Mouse (Mus musculus): ENCODE data around the gene Glmn. TPM values are rescaled to one million over a fixed set of nuclear protein-coding genes. Genes with fewer than 3 reads are reported as not detected.
A peak's percentile ranks its signal among the peaks of the same experiment; 100 is the strongest.

Gene Glmn
- polyA plus RNA-seq (2014; fragmentation: Nextera tagmentation; extraction: Ambion mirVana): 36.5 and 37.9 TPM in 2 replicates

DNA sequence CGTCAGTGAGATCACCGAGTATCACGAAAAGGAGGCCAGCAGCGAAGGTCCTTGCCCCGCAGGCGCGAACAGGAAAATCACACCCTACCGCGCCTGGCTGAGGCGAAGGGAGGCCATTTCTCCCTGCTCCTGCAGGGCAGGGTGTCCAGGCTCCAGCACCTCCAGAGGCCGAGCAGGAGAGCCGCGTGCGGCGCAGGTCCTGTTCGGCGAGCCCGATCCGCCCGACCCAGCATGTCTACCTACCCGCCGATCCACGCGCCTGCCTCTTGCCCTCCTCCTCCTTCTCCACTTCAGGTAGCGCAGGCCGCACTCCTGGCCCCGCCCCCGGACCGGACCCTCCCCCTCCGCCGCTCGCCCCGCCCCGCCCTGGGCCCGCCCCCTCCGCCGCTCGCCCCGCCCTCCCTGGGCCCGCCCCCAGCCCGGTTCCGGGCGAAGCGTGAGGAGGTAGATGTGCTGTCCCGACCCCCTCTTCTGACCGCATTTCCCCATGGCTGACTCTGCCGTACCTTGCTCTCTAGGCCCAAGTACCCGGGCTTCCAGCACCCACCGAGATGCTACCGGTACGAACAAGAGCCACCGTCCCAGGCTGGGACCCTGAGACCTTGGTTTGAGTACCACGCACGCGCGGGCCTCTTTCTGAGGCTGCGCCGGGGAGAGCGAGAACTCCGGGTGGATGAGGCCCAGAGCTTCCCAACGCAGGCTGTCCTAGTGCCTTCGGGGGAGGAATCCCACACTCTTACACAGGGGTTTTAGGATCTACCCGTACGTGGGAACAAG is at the start of gene Glmn, which contains the start of gene Rpap2:
TSS of gene Glmn (minus strand) at position 588 of the 777 bp plus-strand sequence.
TSS of gene Rpap2 (plus strand) at position 73 of the 777 bp plus-strand sequence.
- Histone ChIP-seq H3K27ac (ENCODE audit: low read length) (peak within 1 kb of the TSS; percentile 79), H3K27me3 (ENCODE audit: control insufficient read depth, insufficient read depth, low read length) (no peaks in the 10 kb centered on the region), H3K9me3 (ENCODE audit: control insufficient read depth, low read depth, low read length) (no peaks in the 10 kb centered on the region), H3K4me1 (ENCODE audit: control insufficient read depth, insufficient read depth, low read length) (peaks cover 9% of the 10 kb centered on the region; the same call in 1 of the 2 replicates), H3K4me3 (ENCODE audit: low read depth, low read length) (peak within 1 kb of the TSS; percentile 73), H3K9ac (replicated peaks; ENCODE audit: low read depth, low read length) (peak within 1 kb of the TSS; percentile 68), H3K36me3 (ENCODE audit: control insufficient read depth, insufficient read depth, low read length) (peaks cover 11% of the 10 kb centered on the region), H3K4me2 (replicated peaks; ENCODE audit: low read depth, low read length) (peak within 1 kb of the TSS; percentile 61)
- ATAC-seq (ENCODE audit: insufficient number of reproducible peaks, insufficient read depth, low FRiP score, low read depth): peak; percentile 95
- WGBS: under 1% methylated on average over 61 of the region's 64 CpGs

GRCm38 (mm10) chr5:107645935-107646334 is 48.2 kb upstream of the Glmn start:
- H3K4me3 ChIP-seq (ENCODE audit: low read depth, low read length): no peak overlapping the region
- no peaks in the 10 kb centered on the region for H3K9me3 ChIP-seq (ENCODE audit: control insufficient read depth, low read depth, low read length)
- 93% methylated on average over 2 of the region's 2 CpGs for WGBS
- H3K36me3 ChIP-seq (ENCODE audit: control insufficient read depth, insufficient read depth, low read length): no peaks in the 10 kb centered on the region
- H3K4me1 ChIP-seq (ENCODE audit: control insufficient read depth, insufficient read depth, low read length): no peaks in the 10 kb centered on the region
- no peak overlapping the region for H3K27ac ChIP-seq (ENCODE audit: low read length)
- H3K4me2 ChIP-seq (replicated peaks; ENCODE audit: low read depth, low read length): no peak overlapping the region
- H3K9ac ChIP-seq (replicated peaks; ENCODE audit: low read depth, low read length): no peak overlapping the region
- no peaks in the 10 kb centered on the region for H3K27me3 ChIP-seq (ENCODE audit: control insufficient read depth, insufficient read depth, low read length)
- ATAC-seq (ENCODE audit: insufficient number of reproducible peaks, insufficient read depth, low FRiP score, low read depth): no peak

- Histone ChIP-seq H3K27me3 (ENCODE audit: control insufficient read depth, insufficient read depth, low read length) (no peaks in the 10 kb centered on the region), H3K4me1 (ENCODE audit: control insufficient read depth, insufficient read depth, low read length) (no peaks in the 10 kb centered on the region), H3K4me3 (ENCODE audit: low read depth, low read length) (no peak overlapping the region), H3K9me3 (ENCODE audit: control insufficient read depth, low read depth, low read length) (no peaks in the 10 kb centered on the region), H3K27ac (ENCODE audit: low read length) (no peak overlapping the region), H3K4me2 (replicated peaks; ENCODE audit: low read depth, low read length) (no peak overlapping the region), H3K36me3 (ENCODE audit: control insufficient read depth, insufficient read depth, low read length) (peaks cover 3% of the 10 kb centered on the region; the same call in 1 of the 2 replicates), H3K9ac (replicated peaks; ENCODE audit: low read depth, low read length) (no peak overlapping the region)
- ATAC-seq (ENCODE audit: insufficient number of reproducible peaks, insufficient read depth, low FRiP score, low read depth): no peak
- 88% methylated on average over 2 of the region's 2 CpGs for WGBS
Measured at GRCm38 (mm10) chr5:107644595-107644994, 46.9 kb upstream of the Glmn start.

DNA sequence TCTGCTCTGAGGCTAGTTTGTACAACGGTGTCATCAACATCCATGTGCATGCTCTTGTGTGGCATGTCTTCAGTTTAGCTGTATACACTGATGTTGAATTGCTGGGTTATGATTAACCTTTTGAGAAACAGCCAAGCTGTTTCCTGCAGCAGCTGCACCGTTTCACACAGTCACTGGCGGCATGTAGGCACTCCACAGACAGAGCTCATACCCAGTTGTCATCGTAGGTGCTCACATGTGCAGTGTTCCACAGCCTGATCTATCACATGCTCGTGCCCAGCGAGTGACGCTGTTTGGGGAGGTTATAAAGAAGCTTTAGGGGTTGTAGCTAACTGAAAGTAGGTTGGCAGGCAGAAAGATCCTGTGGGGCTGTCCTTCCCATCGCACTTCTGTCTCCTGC is 40.7 kb upstream of the Glmn start:
- Histone ChIP-seq H3K27ac (ENCODE audit: low read length) (no peak overlapping the region), H3K36me3 (ENCODE audit: control insufficient read depth, insufficient read depth, low read length) (peaks cover 6% of the 10 kb centered on the region; the same call in 1 of the 2 replicates), H3K9me3 (ENCODE audit: control insufficient read depth, low read depth, low read length) (no peaks in the 10 kb centered on the region), H3K27me3 (ENCODE audit: control insufficient read depth, insufficient read depth, low read length) (no peaks in the 10 kb centered on the region), H3K4me2 (replicated peaks; ENCODE audit: low read depth, low read length) (no peak overlapping the region), H3K4me1 (ENCODE audit: control insufficient read depth, insufficient read depth, low read length) (no peaks in the 10 kb centered on the region), H3K4me3 (ENCODE audit: low read depth, low read length) (no peak overlapping the region), H3K9ac (replicated peaks; ENCODE audit: low read depth, low read length) (no peak overlapping the region)
- ATAC-seq (ENCODE audit: insufficient number of reproducible peaks, insufficient read depth, low FRiP score, low read depth): no peak
- 78% methylated on average over 8 of the region's 8 CpGs for WGBS

GRCm38 (mm10) chr5:107637106-107637505 is 39.4 kb upstream of the Glmn start:
- Histone ChIP-seq H3K9ac (replicated peaks; ENCODE audit: low read depth, low read length) (no peak overlapping the region), H3K4me3 (ENCODE audit: low read depth, low read length) (no peak overlapping the region), H3K4me1 (ENCODE audit: control insufficient read depth, insufficient read depth, low read length) (no peaks in the 10 kb centered on the region), H3K27me3 (ENCODE audit: control insufficient read depth, insufficient read depth, low read length) (no peaks in the 10 kb centered on the region), H3K9me3 (ENCODE audit: control insufficient read depth, low read depth, low read length) (no peaks in the 10 kb centered on the region), H3K27ac (ENCODE audit: low read length) (no peak overlapping the region), H3K36me3 (ENCODE audit: control insufficient read depth, insufficient read depth, low read length) (peaks cover 6% of the 10 kb centered on the region; the same call in 1 of the 2 replicates), H3K4me2 (replicated peaks; ENCODE audit: low read depth, low read length) (no peak overlapping the region)
- WGBS: 79% methylated on average over 1 of the region's 1 CpGs
- ATAC-seq (ENCODE audit: insufficient number of reproducible peaks, insufficient read depth, low FRiP score, low read depth): no peak

GRCm38 (mm10) chr5:107633651-107634050 is 36.0 kb upstream of the Glmn start:
- no peak for ATAC-seq (ENCODE audit: insufficient number of reproducible peaks, insufficient read depth, low FRiP score, low read depth)
- WGBS: 98% methylated on average over 4 of the region's 4 CpGs
- H3K4me1 ChIP-seq (ENCODE audit: control insufficient read depth, insufficient read depth, low read length): no peaks in the 10 kb centered on the region

DNA sequence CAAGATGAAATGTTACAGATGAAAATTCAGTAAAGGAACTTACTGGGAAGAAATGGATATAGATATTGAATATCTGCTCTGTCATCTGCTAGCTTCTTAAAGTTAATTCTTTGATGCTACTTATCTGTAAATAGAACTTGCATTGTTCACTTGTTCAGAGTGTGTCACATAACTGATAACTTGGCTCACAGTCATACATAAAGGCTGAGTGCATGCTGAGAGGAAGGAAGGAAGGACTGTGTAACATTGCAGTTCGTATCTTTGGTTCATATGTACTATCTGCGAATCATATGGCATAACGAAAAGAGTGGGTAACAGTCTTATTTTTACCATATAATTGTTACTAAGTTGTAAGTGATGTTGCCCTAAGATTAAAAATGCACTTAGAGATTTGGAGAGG is 23.6 kb upstream of the Glmn start:
- no peaks in the 10 kb centered on the region for H3K27me3 ChIP-seq (ENCODE audit: control insufficient read depth, insufficient read depth, low read length)
- H3K27ac ChIP-seq (ENCODE audit: low read length): no peak overlapping the region
- no peak overlapping the region for H3K9ac ChIP-seq (replicated peaks; ENCODE audit: low read depth, low read length)
- 94% methylated on average over 3 of the region's 3 CpGs for WGBS
- no peaks in the 10 kb centered on the region for H3K4me1 ChIP-seq (ENCODE audit: control insufficient read depth, insufficient read depth, low read length)
- H3K9me3 ChIP-seq (ENCODE audit: control insufficient read depth, low read depth, low read length): no peaks in the 10 kb centered on the region
- ATAC-seq (ENCODE audit: insufficient number of reproducible peaks, insufficient read depth, low FRiP score, low read depth): no peak
- H3K4me3 ChIP-seq (ENCODE audit: low read depth, low read length): no peak overlapping the region
- peaks cover 14% of the 10 kb centered on the region for H3K36me3 ChIP-seq (ENCODE audit: control insufficient read depth, insufficient read depth, low read length)
- H3K4me2 ChIP-seq (replicated peaks; ENCODE audit: low read depth, low read length): no peak overlapping the region

More at GRCm38 (mm10) chr5:107633651-107634050, 36.0 kb upstream of the Glmn start:
- Histone ChIP-seq H3K27me3 (ENCODE audit: control insufficient read depth, insufficient read depth, low read length) (no peaks in the 10 kb centered on the region), H3K9me3 (ENCODE audit: control insufficient read depth, low read depth, low read length) (no peaks in the 10 kb centered on the region), H3K4me2 (replicated peaks; ENCODE audit: low read depth, low read length) (no peak overlapping the region), H3K9ac (replicated peaks; ENCODE audit: low read depth, low read length) (no peak overlapping the region), H3K36me3 (ENCODE audit: control insufficient read depth, insufficient read depth, low read length) (peaks cover 2% of the 10 kb centered on the region; the same call in 1 of the 2 replicates), H3K4me3 (ENCODE audit: low read depth, low read length) (no peak overlapping the region), H3K27ac (ENCODE audit: low read length) (no peak overlapping the region)

GRCm38 (mm10) chr5:107617986-107618385 is 20.3 kb upstream of the Glmn start:
- H3K27me3 ChIP-seq (ENCODE audit: control insufficient read depth, insufficient read depth, low read length): no peaks in the 10 kb centered on the region
- H3K9me3 ChIP-seq (ENCODE audit: control insufficient read depth, low read depth, low read length): no peaks in the 10 kb centered on the region
- 65% methylated on average over 6 of the region's 6 CpGs for WGBS
- H3K4me3 ChIP-seq (ENCODE audit: low read depth, low read length): no peak overlapping the region
- ATAC-seq (ENCODE audit: insufficient number of reproducible peaks, insufficient read depth, low FRiP score, low read depth): no peak
- H3K9ac ChIP-seq (replicated peaks; ENCODE audit: low read depth, low read length): no peak overlapping the region
- H3K4me1 ChIP-seq (ENCODE audit: control insufficient read depth, insufficient read depth, low read length): no peaks in the 10 kb centered on the region
- H3K27ac ChIP-seq (ENCODE audit: low read length): no peak overlapping the region
- H3K4me2 ChIP-seq (replicated peaks; ENCODE audit: low read depth, low read length): no peak overlapping the region
- peaks cover 14% of the 10 kb centered on the region for H3K36me3 ChIP-seq (ENCODE audit: control insufficient read depth, insufficient read depth, low read length)
